Mouse (Mus musculus) heart, embryonic 14.5 days (tissue): ENCODE results near the gene Srxn1. TPM values are rescaled to one million over a fixed set of nuclear protein-coding genes. Genes with fewer than 3 reads are reported as not detected.

Experiments
- polyA plus RNA-seq: library from polyadenylated mRNA; unstranded; fragments of >200 nt; fragmentation: Nextera tagmentation; extraction: Ambion mirVana; gene quantifications from 2 replicates; pipeline ENCODE4 v1.2.1, GENCODE M21; 2014

Srxn1 gene
- polyA plus RNA-seq, 1 experiment from 2014 or later, result 5.7 TPM

Other genes with a start within 250 kb of the Srxn1 start
- 0.32 TPM in 1 of 2 replicates, not detected in the other for gene Angpt4, start 194.3 kb upstream of the Srxn1 start, polyA plus RNA-seq
- 8.3 and 9.3 TPM in 2 replicates for gene Fam110a, start 125.3 kb upstream of the Srxn1 start, polyA plus RNA-seq
- gene Slc52a3, start 109.0 kb upstream of the Srxn1 start, polyA plus RNA-seq, result 0.09 and 0.22 TPM in 2 replicates
- gene Scrt2, start 24.0 kb upstream of the Srxn1 start, polyA plus RNA-seq, result not detected in 2 replicates
- gene Tcf15, start 38.0 kb downstream of the Srxn1 start, polyA plus RNA-seq, result 16.0 and 19.5 TPM in 2 replicates
- 72.5 and 106 TPM in 2 replicates for gene Csnk2a1, start 121.3 kb downstream of the Srxn1 start, polyA plus RNA-seq
- gene Tbc1d20, start 188.3 kb downstream of the Srxn1 start, polyA plus RNA-seq, result 31.6 and 32.2 TPM in 2 replicates
- gene Rbck1, start 227.1 kb downstream of the Srxn1 start, polyA plus RNA-seq, result 63.0 and 63.1 TPM in 2 replicates
- 1.8 and 1.9 TPM in 2 replicates for gene Trib3, start 238.5 kb downstream of the Srxn1 start, polyA plus RNA-seq